Mouse (Mus musculus) heart, postnatal 36 days (tissue): ENCODE results near the gene Evx1. TPM values are rescaled to one million over a fixed set of nuclear protein-coding genes. Genes with fewer than 3 reads are reported as not detected.

Experiments
- DNase-seq, 2 experiments: peaks; one replicate each; pipeline ENCODE4 v3.0.0; 2021 to 2022
- intact Hi-C: fragments of 180-260 bp; cut with DNase I; formaldehyde crosslinking; loops from one replicate; pipeline ENCODE4 v1.15.1; 2025
- total RNA-seq, 2 experiments: library from RNA; stranded (reverse); gene quantifications; 2 replicates each; pipeline ENCODE4 v1.2.3; 2021

Evx1 gene
- total RNA-seq, 2 experiments from 2014 or later = not detected

GRCm38 (mm10) chr6:52281084-52281483 lies 32.2 kb upstream of the Evx1 start:
- intact Hi-C loops = no loop called here
- DNase-seq = no peak

GRCm38 (mm10) chr6:52283896-52284295 lies 29.4 kb upstream of the Evx1 start:
- no peak for DNase-seq
- intact Hi-C loops = no loop called here

- DNase-seq = no peak
- intact Hi-C loops = no loop called here
Measured at GRCm38 (mm10) chr6:52290186-52290585, 23.1 kb upstream of the Evx1 start.

- intact Hi-C loops = no loop called here
Measured at GRCm38 (mm10) chr6:52291021-52291860, 22.1 kb upstream of the Evx1 start.

GRCm38 (mm10) chr6:52292328-52292727 lies 21.0 kb upstream of the Evx1 start:
- intact Hi-C loops = no loop called here
- no peak for DNase-seq

More at GRCm38 (mm10) chr6:52291021-52291860, 22.1 kb upstream of the Evx1 start:
- DNase-seq = peak in 1 of 2 experiments; percentile 22

- intact Hi-C loops = no loop called here
- DNase-seq = no peak
Measured at GRCm38 (mm10) chr6:52294616-52295015, 18.7 kb upstream of the Evx1 start.

- DNase-seq = no peak
- intact Hi-C loops = no loop called here
Measured at GRCm38 (mm10) chr6:52298511-52298910, 14.8 kb upstream of the Evx1 start.

- DNase-seq = no peak
- intact Hi-C loops = no loop called here
Measured at GRCm38 (mm10) chr6:52300806-52301205, 12.5 kb upstream of the Evx1 start.

- DNase-seq = no peak
- intact Hi-C loops = no loop called here
Measured at GRCm38 (mm10) chr6:52303426-52303825, 9.9 kb upstream of the Evx1 start.

- DNase-seq = peak; percentile 61 to 63
- intact Hi-C loops = loop anchor here (2.0 kb wide), 1 partner anchor 271 kb away; no protein-coding TSS in a partner anchor
Measured at GRCm38 (mm10) chr6:52305877-52306389, 7.4 kb upstream of the Evx1 start.

- DNase-seq = no peak
- intact Hi-C loops = loop anchor here (5.0 kb wide), 3 partner anchors 42 to 1132 kb away; no protein-coding TSS in a partner anchor
Measured at GRCm38 (mm10) chr6:52309766-52310165, 3.5 kb upstream of the Evx1 start.

GRCm38 (mm10) chr6:52310366-52310765 lies 2.9 kb upstream of the Evx1 start:
- intact Hi-C loops = loop anchor here (5.0 kb wide), 3 partner anchors 43 to 1133 kb away; no protein-coding TSS in a partner anchor
- DNase-seq = no peak

GRCm38 (mm10) chr6:52311661-52312557 lies 1.4 kb upstream of the Evx1 start:
- intact Hi-C loops = loop anchor here (5.0 kb wide), 3 partner anchors 45 to 1135 kb away; no protein-coding TSS in a partner anchor
- DNase-seq = no peak

- intact Hi-C loops = loop anchor here (5.0 kb wide), 3 partner anchors 45 to 1135 kb away; no protein-coding TSS in a partner anchor
- peak in 1 of 2 experiments; percentile 31 for DNase-seq
Measured at GRCm38 (mm10) chr6:52312558-52312915, 761 bp upstream of the Evx1 start.

GRCm38 (mm10) chr6:52314304-52315100 lies 1.2 kb downstream of the Evx1 start:
- no peak for DNase-seq
- intact Hi-C loops = loop anchor here (5.0 kb wide), 3 partner anchors 47 to 1137 kb away; no protein-coding TSS in a partner anchor

GRCm38 (mm10) chr6:52315441-52316412 lies 2.4 kb downstream of the Evx1 start:
- intact Hi-C loops = no loop called here
- no peak for DNase-seq

GRCm38 (mm10) chr6:52316413-52317184 lies 3.3 kb downstream of the Evx1 start:
- intact Hi-C loops = no loop called here
- DNase-seq = no peak
